Mouse (Mus musculus): ENCODE measurements around the gene Gm21973. TPM values are rescaled to one million over a fixed set of nuclear protein-coding genes. Genes with fewer than 3 reads are reported as not detected.

Gm21973 gene
- polyA plus RNA-seq (2012; rRNA removed; ENCODE audit: low replicate concordance), result not detected in 2 replicates

GRCm38 (mm10) chr15:10325080-10325479, at the start of gene Gm21973:
Gene Gm21973 (plus strand): TSS chr15:10325380.

GRCm38 (mm10) chr15:10358039-10358948, 33.1 kb downstream of the Gm21973 start, which contains the start of gene Agxt2:
Gene Agxt2 (plus strand): TSS chr15:10358532.

Other genes with a start within 250 kb of the Gm21973 start
- gene Prlr, start 148.1 kb upstream of the Gm21973 start, polyA plus RNA-seq (2012; rRNA removed; ENCODE audit: low replicate concordance), result 5.8 and 15.5 TPM in 2 replicates
- 0.09 TPM in 1 of 2 replicates, not detected in the other for gene Agxt2, start 33.2 kb downstream of the Gm21973 start, polyA plus RNA-seq (2012; rRNA removed; ENCODE audit: low replicate concordance)
- gene Dnajc21, start 145.1 kb downstream of the Gm21973 start, polyA plus RNA-seq (2012; rRNA removed; ENCODE audit: low replicate concordance), result 0.32 and 0.44 TPM in 2 replicates
- 0.09 and 0.13 TPM in 2 replicates for gene Brix1, start 160.6 kb downstream of the Gm21973 start, polyA plus RNA-seq (2012; rRNA removed; ENCODE audit: low replicate concordance)
- gene Rad1, start 160.6 kb downstream of the Gm21973 start, polyA plus RNA-seq (2012; rRNA removed; ENCODE audit: low replicate concordance), result 2.5 and 3.2 TPM in 2 replicates
- gene Ttc23l, start 233.3 kb downstream of the Gm21973 start, polyA plus RNA-seq (2012; rRNA removed; ENCODE audit: low replicate concordance), result not detected in 2 replicates

All from duodenum, adult 2 months (tissue).